Mouse (Mus musculus) small intestine, adult 2 months (tissue): ENCODE data around the gene Eif3l. TPM values are rescaled to one million over a fixed set of nuclear protein-coding genes. Genes with fewer than 3 reads are reported as not detected.
A peak's percentile ranks its signal among the peaks of the same experiment; 100 is the strongest.

Experiments used
- H3K27ac ChIP-seq: fragments of 200-500 bp; 2 replicates; pipeline ENCODE4 v1.5.1; 2012; ENCODE audit warnings: low read depth, low read length, control low read depth, inconsistent platforms; ENCODE audit not compliant: insufficient read depth
- H3K27me3 ChIP-seq: fragments of 200-500 bp; 2 replicates; pipeline ENCODE4 v1.6.1; 2012; ENCODE audit warnings: mild to moderate bottlenecking, moderate library complexity, low read length, inconsistent platforms; ENCODE audit not compliant: control insufficient read depth, insufficient read depth
- H3K36me3 ChIP-seq: fragments of 200-500 bp; 2 replicates; pipeline ENCODE4 v1.6.1; 2012; ENCODE audit warnings: mild to moderate bottlenecking, low read length, control low read depth, inconsistent platforms; ENCODE audit not compliant: control insufficient read depth, insufficient read depth
- H3K4me1 ChIP-seq: fragments of 200-500 bp; 2 replicates; pipeline ENCODE4 v1.6.1; 2012; ENCODE audit warnings: low read length, inconsistent platforms, mixed read lengths; ENCODE audit not compliant: control insufficient read depth, insufficient read depth, insufficient read length
- H3K4me3 ChIP-seq: fragments of 200-500 bp; 2 replicates; pipeline ENCODE4 v1.5.1; 2012; ENCODE audit warnings: low read depth, mild to moderate bottlenecking, control low read depth, inconsistent platforms, low read length, moderate library complexity
- CTCF ChIP-seq: fragments of 200-500 bp; IDR thresholded peaks from 2 replicates; pipeline ENCODE4 v1.5.1; 2012; ENCODE audit warnings: low read depth, mild to moderate bottlenecking, control low read depth, inconsistent platforms, low read length, moderate library complexity, mixed read lengths; ENCODE audit not compliant: insufficient replicate concordance, insufficient read length; ENCODE audit errors: extremely low read depth
- POLR2A ChIP-seq: fragments of 200-500 bp; IDR thresholded peaks from 2 replicates; pipeline ENCODE4 v1.6.1; 2012; ENCODE audit warnings: low read depth, mild to moderate bottlenecking, control low read depth, inconsistent platforms, low read length, moderate library complexity
- WGBS: fragments of 180-500 bp; shearing (Covaris S2); methylation state at CpG from one replicate; pipeline ENCODE4 v1.1.7; 2018; 5-methylcytosine and 5-hydroxymethylcytosine counted together
- polyA plus RNA-seq: library from polyadenylated mRNA; depleted of rRNA; stranded (reverse); fragments of >200 nt; gene quantifications from 2 replicates; pipeline ENCODE4 v1.2.3, GENCODE M21; 2012; rRNA removed

The Eif3l gene
- polyA plus RNA-seq, 1 experiment, result 88.3 TPM

GRCm38 (mm10) chr15:79140866-79141565 is 66.0 kb downstream of the Eif3l start, which contains the start of the genes Polr2f and 1700088E04Rik:
Polr2f (plus strand) TSS chr15:79141009.
1700088E04Rik (minus strand) TSS chr15:79141253.
- Histone ChIP-seq H3K4me1 (no peaks in the 10 kb centered on the region), H3K36me3 (peaks cover 10% of the 10 kb centered on the region), H3K4me3 (peak within 1 kb of the TSS; percentile 77), H3K27me3 (no peaks in the 10 kb centered on the region), H3K27ac (no peak within 1 kb of the TSS; the same call in 1 of the 2 replicates)
- no peak for TF ChIP-seq CTCF
- peak; percentile 63; the same call in 1 of the 2 replicates for TF ChIP-seq POLR2A
- WGBS, result under 1% methylated on average over 57 of the region's 57 CpGs

- peak overlapping the region; percentile 77 for H3K4me3 ChIP-seq
- H3K27me3 ChIP-seq, result no peaks in the 10 kb centered on the region
- WGBS, result 1% methylated on average over 7 of the region's 7 CpGs
- H3K4me1 ChIP-seq, result no peaks in the 10 kb centered on the region
- no peak overlapping the region; the same call in 1 of the 2 replicates for H3K27ac ChIP-seq
- peaks cover 14% of the 10 kb centered on the region for H3K36me3 ChIP-seq
- no peak for TF ChIP-seq POLR2A
- no peak for TF ChIP-seq CTCF
Measured at GRCm38 (mm10) chr15:79141566-79141917, 66.6 kb downstream of the Eif3l start.

GRCm38 (mm10) chr15:79143316-79143715 is 68.3 kb downstream of the Eif3l start:
- TF ChIP-seq POLR2A, result no peak
- TF ChIP-seq CTCF, result no peak
- H3K4me1 ChIP-seq, result no peaks in the 10 kb centered on the region
- no peaks in the 10 kb centered on the region for H3K27me3 ChIP-seq
- peaks cover 26% of the 10 kb centered on the region for H3K36me3 ChIP-seq
- no peak overlapping the region for H3K4me3 ChIP-seq
- no peak overlapping the region for H3K27ac ChIP-seq
- WGBS, result 85% methylated on average over 12 of the region's 12 CpGs

Other genes with a start within 250 kb of the Eif3l start
- 18.9 and 26.0 TPM in 2 replicates for gene Cdc42ep1, start 232.6 kb upstream of the Eif3l start, polyA plus RNA-seq
- gene Lgals2, start 219.7 kb upstream of the Eif3l start, polyA plus RNA-seq, result 637 and 2,134 TPM in 2 replicates
- gene Gga1, start 198.0 kb upstream of the Eif3l start, polyA plus RNA-seq, result 62.5 and 105 TPM in 2 replicates
- gene Gm49510, start 175.5 kb upstream of the Eif3l start, polyA plus RNA-seq, result 0.13 TPM in 1 of 2 replicates, not detected in the other
- gene Sh3bp1, start 175.4 kb upstream of the Eif3l start, polyA plus RNA-seq, result 41.3 and 48.8 TPM in 2 replicates
- 3.9 and 4.2 TPM in 2 replicates for gene Pdxp, start 161.3 kb upstream of the Eif3l start, polyA plus RNA-seq
- gene Lgals1, start 148.5 kb upstream of the Eif3l start, polyA plus RNA-seq, result 51.7 and 77.0 TPM in 2 replicates
- gene Nol12, start 140.2 kb upstream of the Eif3l start, polyA plus RNA-seq, result 7.3 and 11.7 TPM in 2 replicates
- gene Triobp, start 127.5 kb upstream of the Eif3l start, polyA plus RNA-seq, result 43.3 and 123 TPM in 2 replicates
- 120 and 218 TPM in 2 replicates for gene H1f0, start 46.7 kb upstream of the Eif3l start, polyA plus RNA-seq
- gene Galr3, start 33.3 kb upstream of the Eif3l start, polyA plus RNA-seq, result 2.2 and 8.0 TPM in 2 replicates
- 70.4 and 92.7 TPM in 2 replicates for gene Ankrd54, start 12.3 kb upstream of the Eif3l start, polyA plus RNA-seq
- 18.8 and 23.8 TPM in 2 replicates for gene Micall1, start 33.7 kb downstream of the Eif3l start, polyA plus RNA-seq
- gene Polr2f, start 65.8 kb downstream of the Eif3l start, polyA plus RNA-seq, result 18.3 and 32.2 TPM in 2 replicates
- gene 1700088E04Rik, start 66.1 kb downstream of the Eif3l start, polyA plus RNA-seq, result 0.56 and 1.2 TPM in 2 replicates
- 2.5 and 2.7 TPM in 2 replicates for gene Sox10, start 90.1 kb downstream of the Eif3l start, polyA plus RNA-seq
- gene Pick1, start 154.0 kb downstream of the Eif3l start, polyA plus RNA-seq, result 20.8 and 27.9 TPM in 2 replicates
- gene Gm49486, start 154.2 kb downstream of the Eif3l start, polyA plus RNA-seq, result 0.05 and 0.08 TPM in 2 replicates
- 0.75 and 2.6 TPM in 2 replicates for gene Slc16a8, start 179.6 kb downstream of the Eif3l start, polyA plus RNA-seq
- gene Baiap2l2, start 210.4 kb downstream of the Eif3l start, polyA plus RNA-seq, result 139 and 542 TPM in 2 replicates